Mouse (Mus musculus) mouse trophoblast stem cell (cell line): ENCODE results near the gene Pank3.
"Not testable (repeated sequence)": the region's sequence is repeated elsewhere in the genome, so short reads cannot be mapped to it uniquely, and the experiment has no call there.

Experiments used
- in situ Hi-C, 2 experiments: fragments of 300-500 bp; cut with MseI, MboI; formaldehyde crosslinking; loops; 2 replicates in 1 of 2; 3 replicates in 1 of 2; pipeline ENCODE4 v1.15.1; 2025

Pank3 gene

DNA sequence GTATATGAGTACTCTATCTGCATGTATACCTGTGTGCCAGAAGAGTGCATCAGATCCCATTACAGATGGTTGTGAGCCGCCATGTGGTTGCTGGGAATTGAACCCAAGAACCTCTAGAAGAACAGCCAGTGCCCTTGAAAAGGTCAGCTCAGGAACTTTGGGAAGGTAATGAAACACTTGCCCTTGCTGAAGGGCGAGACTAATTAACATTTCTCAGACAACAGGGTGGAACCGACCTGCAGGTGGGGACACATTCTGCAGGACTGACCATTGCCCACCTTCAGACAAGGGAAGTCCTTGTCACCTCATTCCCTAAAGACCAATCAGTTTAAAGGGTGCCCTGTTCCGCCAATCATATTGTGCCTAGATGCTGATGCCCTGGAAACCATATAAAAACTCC, 71.5 kb downstream of the Pank3 start:
- in situ Hi-C loops = not testable (repeated sequence)
